Mouse (Mus musculus) liver, adult 2 months (tissue): Measurements from ENCODE around the gene Lrrn2. TPM values are rescaled to one million over a fixed set of nuclear protein-coding genes. Genes with fewer than 3 reads are reported as not detected.

Source experiments
- DNase-seq: peaks from one replicate; pipeline ENCODE4 v3.0.0-alpha.2; 2011; ENCODE audit warnings: low read depth, low spot score; ENCODE audit errors: extremely low read depth
- H3K27ac ChIP-seq: fragments of 200-500 bp; replicated peaks from 2 replicates; pipeline ENCODE4 v1.5.1; 2012; ENCODE audit warnings: low read depth, mild to moderate bottlenecking, control low read depth, inconsistent platforms, low read length; ENCODE audit not compliant: insufficient read depth
- H3K27me3 ChIP-seq: fragments of 200-500 bp; 2 replicates; pipeline ENCODE4 v1.6.1; 2012; ENCODE audit warnings: mild to moderate bottlenecking, moderate library complexity, low read length, inconsistent platforms; ENCODE audit not compliant: control insufficient read depth, insufficient read depth
- H3K36me3 ChIP-seq: fragments of 200-500 bp; 2 replicates; pipeline ENCODE4 v1.6.1; 2012; ENCODE audit warnings: low read length, inconsistent platforms; ENCODE audit not compliant: control insufficient read depth, insufficient read depth
- H3K4me1 ChIP-seq: fragments of 200-500 bp; 2 replicates; pipeline ENCODE4 v1.6.1; 2011; ENCODE audit warnings: low read length; ENCODE audit not compliant: control insufficient read depth, insufficient read depth
- H3K4me3 ChIP-seq: fragments of 200-500 bp; 2 replicates; pipeline ENCODE4 v1.5.1; 2011; ENCODE audit warnings: low read depth, mild to moderate bottlenecking, control low read depth, low read length, moderate library complexity; ENCODE audit not compliant: insufficient read depth
- H3K79me2 ChIP-seq: fragments of 200-500 bp; 2 replicates; pipeline ENCODE4 v1.6.1; 2012; ENCODE audit warnings: inconsistent platforms, mild to moderate bottlenecking, low read length, moderate library complexity; ENCODE audit not compliant: control insufficient read depth, insufficient read depth
- H3K9ac ChIP-seq: fragments of 200-500 bp; 2 replicates; pipeline ENCODE4 v1.6.1; 2012; ENCODE audit warnings: low read depth, mild to moderate bottlenecking, control low read depth, inconsistent platforms, low read length
- CTCF ChIP-seq: fragments of 200-500 bp; IDR thresholded peaks from 2 replicates; pipeline ENCODE4 v1.5.1; 2011; ENCODE audit warnings: low read depth, low read length, control low read depth
- POLR2A ChIP-seq: fragments of 200-500 bp; IDR thresholded peaks from 2 replicates; pipeline ENCODE4 v1.6.1; 2011; ENCODE audit warnings: low read length, control low read depth; ENCODE audit not compliant: insufficient read depth; ENCODE audit errors: extremely low read depth
- WGBS: fragments of 180-500 bp; shearing (Covaris S2); methylation state at CpG from one replicate; pipeline ENCODE4 v1.1.7; 2018; 5-methylcytosine and 5-hydroxymethylcytosine counted together
- polyA plus RNA-seq: library from polyadenylated mRNA; depleted of rRNA; stranded (reverse); fragments of >200 nt; gene quantifications from 2 replicates; pipeline ENCODE4 v1.2.3, GENCODE M21; 2012
- total RNA-seq: library from RNA; depleted of rRNA; stranded (reverse); fragments of >200 nt; gene quantifications from 2 replicates; pipeline ENCODE4 v1.2.3, GENCODE M21; 2014

Lrrn2 gene
- total and polyA plus RNA-seq, 2 experiments: not detected

DNA sequence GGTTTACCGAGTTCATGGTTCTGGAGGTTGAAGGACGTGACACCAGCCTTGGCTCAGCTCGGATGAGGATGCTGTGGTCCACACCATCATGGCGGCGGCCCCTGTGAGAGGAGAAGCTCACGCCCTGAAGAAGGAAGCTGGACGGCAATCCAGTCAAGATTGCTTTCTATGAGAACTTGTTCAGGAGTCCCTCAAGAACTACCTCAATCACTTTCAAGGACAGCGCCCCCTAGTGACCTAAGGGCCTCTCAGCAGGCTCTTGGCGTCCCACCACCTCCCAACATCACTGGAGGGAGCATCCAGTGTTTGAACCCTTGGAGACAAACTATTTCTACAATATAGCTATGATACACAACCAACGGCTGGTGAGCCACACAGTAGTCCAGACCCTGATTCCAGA is 36.5 kb upstream of the Lrrn2 start:
- H3K9ac ChIP-seq: no peak overlapping the region
- H3K4me3 ChIP-seq: no peak overlapping the region
- no peaks in the 10 kb centered on the region for H3K4me1 ChIP-seq
- H3K27ac ChIP-seq: no peak overlapping the region
- no peaks in the 10 kb centered on the region for H3K79me2 ChIP-seq
- no peak for DNase-seq
- WGBS: 80% methylated on average over 10 of the region's 10 CpGs
- H3K27me3 ChIP-seq: no peaks in the 10 kb centered on the region
- H3K36me3 ChIP-seq: no peaks in the 10 kb centered on the region
- TF ChIP-seq POLR2A (no peak), CTCF (peak; percentile 27)

- WGBS: 78% methylated on average over 20 of the region's 20 CpGs
- H3K27ac ChIP-seq: no peak overlapping the region
- no peaks in the 10 kb centered on the region for H3K27me3 ChIP-seq
- no peaks in the 10 kb centered on the region for H3K79me2 ChIP-seq
- no peak overlapping the region for H3K4me3 ChIP-seq
- no peak overlapping the region for H3K9ac ChIP-seq
- peak; percentile 65 for DNase-seq
- TF ChIP-seq POLR2A (no peak), CTCF (no peak)
- H3K4me1 ChIP-seq: no peaks in the 10 kb centered on the region
- H3K36me3 ChIP-seq: no peaks in the 10 kb centered on the region
These were observed 35.8 kb upstream of the Lrrn2 start for GRCm38 (mm10) chr1:132844088-132844804.

- H3K9ac ChIP-seq: no peak overlapping the region
- DNase-seq: no peak
- no peaks in the 10 kb centered on the region for H3K27me3 ChIP-seq
- no peaks in the 10 kb centered on the region for H3K36me3 ChIP-seq
- H3K79me2 ChIP-seq: no peaks in the 10 kb centered on the region
- TF ChIP-seq CTCF (no peak), POLR2A (no peak)
- H3K4me3 ChIP-seq: no peak overlapping the region
- no peaks in the 10 kb centered on the region for H3K4me1 ChIP-seq
- WGBS: 86% methylated on average over 8 of the region's 8 CpGs
- H3K27ac ChIP-seq: no peak overlapping the region
These were observed 34.3 kb upstream of the Lrrn2 start for GRCm38 (mm10) chr1:132845766-132846165.

DNA sequence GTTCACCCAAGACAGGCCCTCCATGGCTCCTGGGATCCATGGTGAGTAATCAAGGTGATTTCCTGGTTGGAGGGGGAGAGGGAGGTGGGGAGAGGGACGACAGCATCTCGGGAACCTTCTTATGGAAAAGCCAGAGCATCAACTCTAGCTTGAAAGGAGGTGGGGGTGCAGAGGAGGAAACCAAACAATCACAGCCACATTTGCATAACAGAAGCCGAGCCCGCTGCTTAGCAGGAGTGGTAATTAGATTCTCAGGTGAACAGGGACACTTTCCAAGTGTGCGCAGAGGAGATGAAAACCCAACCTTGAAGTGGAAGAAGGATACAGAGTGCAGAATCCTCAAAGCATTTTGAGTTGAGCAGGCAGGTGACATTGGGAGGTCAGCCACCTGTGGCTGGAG is 29.3 kb upstream of the Lrrn2 start:
- 61% methylated on average over 5 of the region's 5 CpGs for WGBS
- DNase-seq: no peak

DNA sequence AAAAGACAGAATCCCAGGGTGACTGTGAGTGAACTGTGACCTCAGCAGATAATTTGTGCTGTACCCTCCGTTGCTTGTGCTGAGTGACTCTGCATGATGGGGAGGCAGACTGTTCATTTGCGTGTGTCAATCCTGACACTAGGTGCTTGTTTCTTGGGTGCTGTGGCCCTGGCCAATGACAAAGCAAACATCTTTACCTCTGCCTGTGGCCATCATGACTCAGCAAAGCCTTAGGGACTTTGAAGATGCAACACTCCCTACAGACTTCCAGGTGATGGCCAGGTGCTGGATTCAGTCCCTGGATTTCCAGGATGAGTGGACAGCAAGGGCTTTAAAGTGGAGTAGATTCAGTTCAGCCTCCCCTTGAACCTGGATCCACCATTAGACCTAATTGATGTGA is 28.8 kb upstream of the Lrrn2 start:
- Histone ChIP-seq H3K9ac (no peak overlapping the region), H3K27me3 (no peaks in the 10 kb centered on the region; the same call in 1 of the 2 replicates), H3K79me2 (no peaks in the 10 kb centered on the region), H3K27ac (no peak overlapping the region), H3K4me1 (no peaks in the 10 kb centered on the region), H3K4me3 (no peak overlapping the region), H3K36me3 (no peaks in the 10 kb centered on the region)
- DNase-seq: no peak
- 68% methylated on average over 2 of the region's 2 CpGs for WGBS
- TF ChIP-seq POLR2A (no peak), CTCF (no peak)

More for the DNA sequence above, 29.3 kb upstream of the Lrrn2 start:
- no peaks in the 10 kb centered on the region for H3K36me3 ChIP-seq
- TF ChIP-seq POLR2A (no peak), CTCF (no peak)
- H3K79me2 ChIP-seq: no peaks in the 10 kb centered on the region
- no peak overlapping the region for H3K27ac ChIP-seq
- H3K9ac ChIP-seq: no peak overlapping the region
- no peak overlapping the region for H3K4me3 ChIP-seq
- no peaks in the 10 kb centered on the region; the same call in 1 of the 2 replicates for H3K27me3 ChIP-seq
- H3K4me1 ChIP-seq: no peaks in the 10 kb centered on the region

DNA sequence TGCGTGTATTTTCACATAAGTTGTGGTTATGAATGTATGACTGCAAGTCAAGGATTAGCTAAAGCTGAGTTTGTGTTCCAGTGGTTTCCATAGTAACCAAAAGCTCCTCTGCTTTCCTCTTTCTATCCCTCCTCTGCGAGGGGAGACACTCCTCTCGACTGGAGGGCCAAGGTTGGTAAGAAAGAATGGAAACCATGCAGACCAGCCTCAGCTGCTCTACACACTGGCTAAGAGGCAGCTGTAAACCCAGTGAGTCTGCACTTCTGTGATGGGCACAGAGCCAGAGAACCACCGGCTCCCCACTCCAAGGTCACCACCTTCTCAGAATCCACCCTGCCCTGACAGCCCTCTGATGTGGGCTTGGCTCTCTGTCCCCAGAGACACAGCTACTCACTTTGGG is 28.3 kb upstream of the Lrrn2 start:
- H3K4me1 ChIP-seq: no peaks in the 10 kb centered on the region
- no peaks in the 10 kb centered on the region for H3K36me3 ChIP-seq
- no peak overlapping the region for H3K9ac ChIP-seq
- H3K27me3 ChIP-seq: no peaks in the 10 kb centered on the region; the same call in 1 of the 2 replicates
- H3K4me3 ChIP-seq: no peak overlapping the region
- TF ChIP-seq CTCF: no peak
- no peak for TF ChIP-seq POLR2A
- H3K27ac ChIP-seq: no peak overlapping the region
- no peaks in the 10 kb centered on the region for H3K79me2 ChIP-seq
- DNase-seq: no peak
- WGBS: 55% methylated on average over 4 of the region's 4 CpGs
